Mouse (Mus musculus) olfactory bulb, adult 2 months (tissue): ENCODE results near the gene Lrrc30.

ENCODE experiments used
- CTCF ChIP-seq: fragments of 200-500 bp; IDR thresholded peaks from 2 replicates; pipeline ENCODE4 v1.5.1; 2012; ENCODE audit warnings: low read depth, mild to moderate bottlenecking, low read length, moderate library complexity; ENCODE audit not compliant: insufficient read depth
- POLR2A ChIP-seq: fragments of 200-500 bp; IDR thresholded peaks from 2 replicates; pipeline ENCODE4 v1.6.1; 2012; ENCODE audit warnings: mild to moderate bottlenecking, low read depth, low read length, moderate library complexity; ENCODE audit not compliant: insufficient read depth

DNA sequence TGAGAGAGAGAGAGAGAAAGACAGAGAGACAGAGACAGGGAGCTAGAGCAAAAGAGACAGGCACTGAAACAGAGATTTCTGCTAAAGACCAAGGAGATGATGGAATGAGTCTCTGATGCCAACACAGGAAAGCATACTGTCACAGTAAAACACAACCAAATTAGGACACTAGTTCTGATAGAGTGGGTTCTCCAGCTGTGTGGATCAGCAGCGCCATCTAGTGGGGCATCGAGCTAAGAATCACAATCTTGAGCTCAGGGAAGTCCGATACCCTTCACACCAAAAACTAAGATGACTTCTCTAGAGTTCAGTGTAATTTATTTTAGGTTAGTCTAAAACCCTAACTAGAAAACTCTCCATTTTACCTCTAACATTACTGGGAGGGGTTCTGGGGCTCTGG lies 35.5 kb upstream of the Lrrc30 start:
- TF ChIP-seq CTCF (no peak), POLR2A (no peak)
